Mouse (Mus musculus) embryonic facial prominence, embryonic 12.5 days (tissue): ENCODE measurements at regions not wholly inside any gene's neighbourhood (a gene's known extent, or its start where the extent isn't known, plus 50 kb on each side); places are given as distances from the start of the nearest gene placed in this dataset.

Experiments
- ATAC-seq: fragments of 200-750 bp; cut with Nextera tagmentation; 2 replicates; pipeline ENCODE4 v1.8.0; 2017; ENCODE audit not compliant: insufficient number of reproducible peaks, insufficient read depth, low FRiP score, low TSS enrichment
- H3K27ac ChIP-seq: fragments of 300-500 bp; sonication (generic); 2 replicates; pipeline ENCODE4 v1.5.1; 2016; ENCODE audit warnings: mild to moderate bottlenecking
- H3K27me3 ChIP-seq: fragments of 300-500 bp; sonication (generic); 2 replicates; pipeline ENCODE4 v1.6.1; 2016; ENCODE audit warnings: mild to moderate bottlenecking, moderate library complexity
- H3K36me3 ChIP-seq: fragments of 300-500 bp; sonication (generic); 2 replicates; pipeline ENCODE4 v1.6.1; 2016; ENCODE audit warnings: mild to moderate bottlenecking
- H3K4me1 ChIP-seq: fragments of 300-500 bp; sonication (generic); 2 replicates; pipeline ENCODE4 v1.6.1; 2016
- H3K4me2 ChIP-seq: fragments of 300-500 bp; sonication (generic); replicated peaks from 2 replicates; pipeline ENCODE4 v1.6.1; 2016; ENCODE audit warnings: mild to moderate bottlenecking, moderate library complexity
- H3K4me3 ChIP-seq: fragments of 300-500 bp; sonication (generic); 2 replicates; pipeline ENCODE4 v1.5.1; 2016; ENCODE audit warnings: mild to moderate bottlenecking
- H3K9ac ChIP-seq: fragments of 300-500 bp; sonication (generic); 2 replicates; pipeline ENCODE4 v1.6.1; 2016; ENCODE audit warnings: mild to moderate bottlenecking, moderate library complexity
- H3K9me3 ChIP-seq: fragments of 300-500 bp; sonication (generic); 2 replicates; pipeline ENCODE4 v1.6.1; 2016; ENCODE audit warnings: mild to moderate bottlenecking, moderate library complexity
- WGBS: fragments of 180-500 bp; shearing (Covaris S2); methylation state at CpG from one replicate; pipeline ENCODE4 v1.1.7; 2016; 5-methylcytosine and 5-hydroxymethylcytosine counted together

GRCm38 (mm10) chr15:93655743-93656142 is 60.1 kb upstream of the Prickle1 start:
- ATAC-seq: no peak
- Histone ChIP-seq H3K27me3 (no peaks in the 10 kb centered on the region), H3K9ac (no peak overlapping the region), H3K9me3 (no peaks in the 10 kb centered on the region), H3K4me3 (no peak overlapping the region), H3K4me2 (no peak overlapping the region), H3K36me3 (no peaks in the 10 kb centered on the region), H3K4me1 (peaks cover 22% of the 10 kb centered on the region), H3K27ac (no peak overlapping the region)
- 94% methylated on average over 6 of the region's 6 CpGs for WGBS

GRCm38 (mm10) chr15:93655243-93655642 is 59.6 kb upstream of the Prickle1 start:
- H3K9me3 ChIP-seq: no peaks in the 10 kb centered on the region
- H3K27me3 ChIP-seq: no peaks in the 10 kb centered on the region
- no peaks in the 10 kb centered on the region for H3K36me3 ChIP-seq
- no peak overlapping the region for H3K9ac ChIP-seq
- no peak overlapping the region for H3K27ac ChIP-seq
- ATAC-seq: no peak
- peaks cover 26% of the 10 kb centered on the region for H3K4me1 ChIP-seq
- 64% methylated on average over 6 of the region's 6 CpGs for WGBS
- no peak overlapping the region for H3K4me3 ChIP-seq
- no peak overlapping the region for H3K4me2 ChIP-seq

GRCm38 (mm10) chr15:93653378-93653777 is 57.7 kb upstream of the Prickle1 start:
- no peak for ATAC-seq
- Histone ChIP-seq H3K27ac (no peak overlapping the region), H3K27me3 (no peaks in the 10 kb centered on the region), H3K4me3 (no peak overlapping the region), H3K36me3 (no peaks in the 10 kb centered on the region), H3K4me1 (peaks cover 25% of the 10 kb centered on the region), H3K4me2 (no peak overlapping the region), H3K9ac (no peak overlapping the region), H3K9me3 (no peaks in the 10 kb centered on the region)
- 100% methylated on average over 1 of the region's 1 CpGs for WGBS

- H3K9ac ChIP-seq: no peak overlapping the region
- no peak overlapping the region for H3K4me2 ChIP-seq
- H3K4me1 ChIP-seq: peaks cover 14% of the 10 kb centered on the region
- no peak overlapping the region for H3K27ac ChIP-seq
- ATAC-seq: no peak
- H3K9me3 ChIP-seq: no peaks in the 10 kb centered on the region
- WGBS: 61% methylated on average over 14 of the region's 14 CpGs
- H3K4me3 ChIP-seq: no peak overlapping the region
- no peaks in the 10 kb centered on the region for H3K36me3 ChIP-seq
- H3K27me3 ChIP-seq: no peaks in the 10 kb centered on the region
These were observed 55.5 kb upstream of the Prickle1 start for GRCm38 (mm10) chr15:93650981-93651757.

- H3K4me3 ChIP-seq: no peak overlapping the region
- H3K36me3 ChIP-seq: no peaks in the 10 kb centered on the region
- H3K9ac ChIP-seq: no peak overlapping the region
- H3K4me1 ChIP-seq: peaks cover 9% of the 10 kb centered on the region; the same call in 1 of the 2 replicates
- no peaks in the 10 kb centered on the region for H3K27me3 ChIP-seq
- WGBS: 90% methylated on average over 2 of the region's 2 CpGs
- no peak for ATAC-seq
- no peaks in the 10 kb centered on the region for H3K9me3 ChIP-seq
- H3K27ac ChIP-seq: no peak overlapping the region
- no peak overlapping the region for H3K4me2 ChIP-seq
These were observed 54.4 kb upstream of the Prickle1 start for GRCm38 (mm10) chr15:93650009-93650522.

- no peak overlapping the region for H3K4me2 ChIP-seq
- WGBS: 72% methylated on average over 4 of the region's 4 CpGs
- H3K36me3 ChIP-seq: no peaks in the 10 kb centered on the region
- no peak overlapping the region for H3K9ac ChIP-seq
- no peak overlapping the region for H3K4me3 ChIP-seq
- H3K4me1 ChIP-seq: peaks cover 8% of the 10 kb centered on the region; the same call in 1 of the 2 replicates
- H3K27me3 ChIP-seq: no peaks in the 10 kb centered on the region
- no peak for ATAC-seq
- no peak overlapping the region for H3K27ac ChIP-seq
- no peaks in the 10 kb centered on the region for H3K9me3 ChIP-seq
These were observed 53.0 kb upstream of the Prickle1 start for GRCm38 (mm10) chr15:93648646-93649045.

- H3K9ac ChIP-seq: no peak overlapping the region
- no peak overlapping the region for H3K4me3 ChIP-seq
- no peaks in the 10 kb centered on the region for H3K27me3 ChIP-seq
- H3K9me3 ChIP-seq: no peaks in the 10 kb centered on the region
- H3K4me2 ChIP-seq: no peak overlapping the region
- no peak overlapping the region for H3K27ac ChIP-seq
- no peak for ATAC-seq
- H3K4me1 ChIP-seq: peaks cover 8% of the 10 kb centered on the region; the same call in 1 of the 2 replicates
- H3K36me3 ChIP-seq: no peaks in the 10 kb centered on the region
- 82% methylated on average over 3 of the region's 3 CpGs for WGBS
These were observed 51.1 kb upstream of the Prickle1 start for GRCm38 (mm10) chr15:93646820-93647219.

GRCm38 (mm10) chr15:93645950-93646349 is 50.3 kb upstream of the Prickle1 start:
- no peak overlapping the region for H3K4me3 ChIP-seq
- ATAC-seq: no peak
- H3K36me3 ChIP-seq: no peaks in the 10 kb centered on the region
- no peak overlapping the region for H3K27ac ChIP-seq
- no peak overlapping the region for H3K9ac ChIP-seq
- H3K27me3 ChIP-seq: no peaks in the 10 kb centered on the region
- 73% methylated on average over 8 of the region's 8 CpGs for WGBS
- H3K9me3 ChIP-seq: no peaks in the 10 kb centered on the region
- H3K4me2 ChIP-seq: no peak overlapping the region
- H3K4me1 ChIP-seq: peaks cover 7% of the 10 kb centered on the region; the same call in 1 of the 2 replicates
